Mouse (Mus musculus) neural tube, embryonic 12.5 days (tissue): ENCODE data around the gene Gjc2. TPM values are rescaled to one million over a fixed set of nuclear protein-coding genes. Genes with fewer than 3 reads are reported as not detected.

Experiments used
- ATAC-seq: fragments of 200-750 bp; cut with Nextera tagmentation; 2 replicates; pipeline ENCODE4 v1.8.0; 2017; ENCODE audit warnings: low read depth, mild to moderate bottlenecking, moderate TSS enrichment, moderate library complexity; ENCODE audit not compliant: low FRiP score
- H3K27ac ChIP-seq: fragments of 300-500 bp; sonication (generic); 2 replicates; pipeline ENCODE4 v1.5.1; 2016
- H3K27me3 ChIP-seq: fragments of 300-500 bp; sonication (generic); replicated peaks from 2 replicates; pipeline ENCODE4 v1.6.1; 2016; ENCODE audit warnings: mild to moderate bottlenecking
- H3K36me3 ChIP-seq: fragments of 300-500 bp; sonication (generic); 2 replicates; pipeline ENCODE4 v1.6.1; 2016; ENCODE audit warnings: mild to moderate bottlenecking
- H3K4me1 ChIP-seq: fragments of 300-500 bp; sonication (generic); 2 replicates; pipeline ENCODE4 v1.6.1; 2016
- H3K4me2 ChIP-seq: fragments of 300-500 bp; sonication (generic); replicated peaks from 2 replicates; pipeline ENCODE4 v1.6.1; 2016; ENCODE audit warnings: mild to moderate bottlenecking
- H3K4me3 ChIP-seq: fragments of 300-500 bp; sonication (generic); 2 replicates; pipeline ENCODE4 v1.5.1; 2016
- H3K9ac ChIP-seq: fragments of 300-500 bp; sonication (generic); 2 replicates; pipeline ENCODE4 v1.6.1; 2016; ENCODE audit warnings: mild to moderate bottlenecking
- H3K9me3 ChIP-seq: fragments of 300-500 bp; sonication (generic); 2 replicates; pipeline ENCODE4 v1.6.1; 2016; ENCODE audit warnings: mild to moderate bottlenecking
- WGBS: fragments of 180-500 bp; shearing (Covaris S2); methylation state at CpG from one replicate; pipeline ENCODE4 v1.1.7; 2016; 5-methylcytosine and 5-hydroxymethylcytosine counted together
- polyA plus RNA-seq: library from polyadenylated mRNA; unstranded; fragments of >200 nt; fragmentation: Nextera tagmentation; extraction: Ambion mirVana; gene quantifications from 2 replicates; pipeline ENCODE4 v1.2.1, GENCODE M21; 2016

Gene Gjc2
- polyA plus RNA-seq, 1 experiment from 2014 or later = 0.39 TPM

DNA sequence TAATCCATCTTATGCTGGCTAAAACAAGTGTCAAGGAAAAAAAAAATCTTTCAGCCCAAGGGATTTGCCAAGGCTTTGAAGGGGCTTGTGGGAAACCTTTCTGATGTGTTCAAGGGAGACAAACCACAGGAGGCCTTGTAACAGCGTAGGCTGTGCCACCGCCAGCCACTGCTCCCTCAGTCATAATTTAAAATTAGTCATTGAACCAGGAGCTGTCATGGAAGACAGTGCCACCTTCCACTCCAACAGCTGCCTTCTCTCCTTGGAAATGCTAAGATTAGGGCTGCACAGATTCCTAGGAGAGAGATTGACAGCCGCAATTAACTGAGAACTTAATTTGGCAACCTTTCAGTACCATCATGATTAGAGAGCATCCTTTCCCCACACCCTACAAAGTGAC is 33.7 kb downstream of the Gjc2 start:
- no peak overlapping the region for H3K4me2 ChIP-seq
- no peak overlapping the region for H3K27ac ChIP-seq
- no peaks in the 10 kb centered on the region for H3K4me1 ChIP-seq
- ATAC-seq = no peak
- WGBS = 68% methylated on average over 3 of the region's 3 CpGs
- no peak overlapping the region for H3K9ac ChIP-seq
- no peaks in the 10 kb centered on the region for H3K36me3 ChIP-seq
- no peaks in the 10 kb centered on the region for H3K27me3 ChIP-seq
- no peaks in the 10 kb centered on the region for H3K9me3 ChIP-seq
- no peak overlapping the region for H3K4me3 ChIP-seq

DNA sequence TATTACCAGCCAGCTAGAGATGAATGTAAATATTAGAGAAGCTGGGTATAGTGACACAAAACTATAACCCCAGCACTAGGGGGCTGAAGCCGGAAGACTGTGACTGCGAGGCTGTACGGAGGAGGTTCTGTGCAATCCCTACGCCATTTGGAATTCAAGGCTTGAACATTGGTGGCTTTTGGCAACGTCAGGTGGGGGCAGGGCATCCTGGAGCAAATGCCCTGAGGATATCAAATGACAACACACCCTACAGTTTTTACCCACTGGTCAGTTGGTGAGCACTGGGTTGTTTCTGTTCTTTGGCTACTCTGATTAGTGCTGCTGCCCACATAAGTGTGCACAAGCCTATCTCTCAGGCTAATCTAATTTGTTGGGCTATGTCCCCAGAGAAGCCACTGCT is 40.1 kb downstream of the Gjc2 start:
- ATAC-seq = no peak
- 92% methylated on average over 5 of the region's 5 CpGs for WGBS
- no peak overlapping the region for H3K4me3 ChIP-seq
- no peaks in the 10 kb centered on the region for H3K4me1 ChIP-seq
- H3K4me2 ChIP-seq = no peak overlapping the region
- H3K9ac ChIP-seq = no peak overlapping the region
- H3K36me3 ChIP-seq = no peaks in the 10 kb centered on the region
- H3K9me3 ChIP-seq = no peaks in the 10 kb centered on the region
- H3K27me3 ChIP-seq = peaks cover 1% of the 10 kb centered on the region; the same call in 1 of the 2 replicates
- no peak overlapping the region for H3K27ac ChIP-seq

GRCm38 (mm10) chr11:59141772-59142370 is 41.1 kb downstream of the Gjc2 start:
- Histone ChIP-seq H3K4me2 (peak overlapping the region; percentile 51), H3K27me3 (peaks cover 12% of the 10 kb centered on the region), H3K9ac (0 out of 2 replicates have a peak overlapping the region, but pooled peaks have one; percentile 10), H3K9me3 (no peaks in the 10 kb centered on the region), H3K4me3 (no peak overlapping the region), H3K27ac (no peak overlapping the region), H3K36me3 (no peaks in the 10 kb centered on the region), H3K4me1 (no peaks in the 10 kb centered on the region)
- ATAC-seq = no peak
- WGBS = 4% methylated on average over 14 of the region's 14 CpGs

GRCm38 (mm10) chr11:59138537-59139486 is 44.2 kb downstream of the Gjc2 start:
- Histone ChIP-seq H3K27ac (no peak overlapping the region), H3K9me3 (no peaks in the 10 kb centered on the region), H3K4me2 (no peak overlapping the region), H3K27me3 (peaks cover 43% of the 10 kb centered on the region), H3K4me1 (peaks cover 10% of the 10 kb centered on the region), H3K9ac (no peak overlapping the region), H3K4me3 (no peak overlapping the region), H3K36me3 (no peaks in the 10 kb centered on the region)
- 73% methylated on average over 19 of the region's 19 CpGs for WGBS
- no peak for ATAC-seq

DNA sequence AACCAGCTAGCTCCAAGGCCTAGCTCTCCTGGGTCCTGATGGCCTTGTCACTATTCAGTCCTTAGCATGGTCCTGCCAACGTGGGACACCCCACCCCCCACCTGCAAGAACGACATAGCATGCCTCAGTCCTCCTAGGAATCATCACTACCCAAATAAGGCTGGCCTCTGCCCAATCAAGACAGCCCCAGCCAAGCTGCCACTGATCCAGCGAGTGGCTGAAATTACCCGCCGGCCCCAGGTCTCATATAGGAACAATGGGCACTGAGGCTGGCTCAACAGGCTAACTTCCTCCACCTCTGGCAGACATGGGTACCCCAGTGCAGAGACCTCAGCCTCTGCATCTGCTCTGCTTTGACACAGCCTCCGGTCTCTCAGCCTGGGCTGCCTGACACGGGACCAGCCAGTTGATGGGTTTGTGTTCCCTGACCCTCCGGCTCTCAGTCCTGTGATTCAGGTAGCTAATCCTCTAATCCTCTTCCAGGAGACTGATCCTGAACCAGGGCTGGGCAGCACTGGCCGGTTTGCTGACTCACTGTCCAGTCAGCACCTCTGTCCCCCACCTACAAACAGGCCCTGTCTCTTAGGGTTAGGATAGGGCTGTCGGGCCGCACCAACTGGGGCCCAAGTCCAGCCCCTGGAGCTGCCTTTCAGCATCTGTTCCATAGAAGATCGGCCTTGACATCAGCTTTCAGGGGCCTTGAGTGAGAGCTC is 45.9 kb downstream of the Gjc2 start:
- WGBS = 74% methylated on average over 12 of the region's 12 CpGs
- Histone ChIP-seq H3K27me3 (peaks cover 59% of the 10 kb centered on the region), H3K4me1 (peaks cover 10% of the 10 kb centered on the region), H3K4me2 (no peak overlapping the region), H3K9me3 (no peaks in the 10 kb centered on the region), H3K27ac (no peak overlapping the region), H3K4me3 (no peak overlapping the region), H3K36me3 (no peaks in the 10 kb centered on the region), H3K9ac (no peak overlapping the region)
- ATAC-seq = no peak

- peak within 1 kb of the TSS; percentile 54 for H3K4me2 ChIP-seq
- WGBS = 13% methylated on average over 44 of the region's 44 CpGs
- no peaks in the 10 kb centered on the region for H3K9me3 ChIP-seq
- no peak for ATAC-seq
- H3K9ac ChIP-seq = peak within 1 kb of the TSS; percentile 17; the same call in 1 of the 2 replicates
- peaks cover 10% of the 10 kb centered on the region for H3K4me1 ChIP-seq
- peaks cover 61% of the 10 kb centered on the region for H3K27me3 ChIP-seq
- peak within 1 kb of the TSS; percentile 19 for H3K4me3 ChIP-seq
- no peaks in the 10 kb centered on the region for H3K36me3 ChIP-seq
- H3K27ac ChIP-seq = no peak within 1 kb of the TSS
Observed at GRCm38 (mm10) chr11:59135904-59136452, 47.0 kb downstream of the Gjc2 start, which contains the start of gene Obscn. Gene Obscn (minus strand): TSS chr11:59136402.

DNA sequence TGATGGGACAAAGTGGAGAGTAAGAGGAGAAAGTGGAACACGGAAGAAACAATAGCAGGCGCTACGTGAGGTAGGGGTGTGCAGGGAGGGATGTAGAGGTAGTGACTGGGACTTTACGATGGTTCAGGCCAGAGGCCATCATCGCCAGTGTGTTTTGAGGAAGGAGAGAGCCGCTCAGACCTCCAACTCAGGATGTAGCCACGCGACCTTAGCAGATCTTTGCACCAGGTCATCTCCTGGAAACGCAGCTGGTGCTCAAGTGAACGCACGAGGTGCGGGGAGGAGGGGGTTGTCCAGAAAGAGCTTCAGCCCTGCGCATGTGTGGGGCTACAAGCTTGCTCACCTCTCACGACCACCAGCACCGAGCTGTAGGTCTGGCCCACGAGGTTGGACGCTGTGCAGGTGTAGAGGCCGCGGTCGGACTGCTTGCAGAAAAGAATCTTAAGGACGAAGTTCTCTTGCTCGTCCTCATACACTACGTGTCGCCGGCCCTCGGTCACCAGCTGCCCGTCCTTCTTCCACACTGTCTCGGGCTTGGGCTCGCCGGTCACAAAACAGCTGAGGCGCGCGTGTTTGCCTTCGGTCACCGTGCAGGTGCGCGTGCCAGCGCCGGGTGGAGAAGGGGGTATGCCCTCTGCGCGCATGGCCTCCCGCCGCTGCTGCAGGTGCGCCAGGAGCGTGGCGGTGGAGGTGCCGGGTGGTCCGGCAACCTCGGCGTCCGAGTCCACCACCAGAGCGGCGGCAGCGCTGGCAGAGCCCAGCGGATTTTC is 47.8 kb downstream of the Gjc2 start:
- H3K27me3 ChIP-seq = peaks cover 61% of the 10 kb centered on the region
- 0 out of 2 replicates have a peak, but pooled peaks have one; percentile 6 for ATAC-seq
- H3K4me2 ChIP-seq = peak overlapping the region; percentile 54
- peak overlapping the region; percentile 19 for H3K4me3 ChIP-seq
- H3K27ac ChIP-seq = no peak overlapping the region
- H3K4me1 ChIP-seq = peaks cover 10% of the 10 kb centered on the region
- 5% methylated on average over 55 of the region's 55 CpGs for WGBS
- no peaks in the 10 kb centered on the region for H3K36me3 ChIP-seq
- H3K9ac ChIP-seq = peak overlapping the region; percentile 17; the same call in 1 of the 2 replicates
- no peaks in the 10 kb centered on the region for H3K9me3 ChIP-seq

DNA sequence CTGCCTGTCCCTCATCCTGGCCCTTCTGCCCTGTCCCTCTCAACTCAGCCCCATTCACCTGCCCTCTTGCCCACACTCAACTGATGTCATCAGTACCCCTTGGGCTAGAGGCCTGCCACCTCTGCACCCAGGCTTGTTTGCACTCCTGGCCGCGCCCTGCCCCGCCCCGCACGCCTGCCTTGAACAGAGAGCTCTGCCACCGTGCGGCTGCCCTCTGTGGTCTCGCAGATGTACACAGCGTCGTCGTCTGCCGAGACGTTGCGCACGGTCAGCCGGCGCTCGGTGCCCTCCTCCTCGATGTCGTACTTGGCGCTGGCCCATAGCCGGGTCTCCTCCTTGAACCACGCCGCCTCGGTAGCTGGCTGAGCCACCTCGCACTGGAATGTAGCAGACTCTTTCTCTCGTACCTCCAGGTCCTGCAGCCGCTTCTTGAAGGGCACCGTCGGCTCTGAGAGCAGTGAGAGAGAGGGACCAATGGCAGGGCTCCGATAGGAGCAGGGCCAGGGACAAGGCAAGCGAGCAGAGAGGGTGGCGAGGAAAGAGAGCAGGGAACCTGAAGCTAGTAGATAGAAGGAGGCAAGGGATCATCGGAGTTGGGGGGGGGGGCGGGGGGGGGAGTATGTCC is 48.5 kb downstream of the Gjc2 start:
- Histone ChIP-seq H3K9ac (no peak overlapping the region), H3K36me3 (no peaks in the 10 kb centered on the region), H3K27ac (no peak overlapping the region), H3K4me3 (no peak overlapping the region), H3K4me1 (peaks cover 10% of the 10 kb centered on the region), H3K27me3 (peaks cover 61% of the 10 kb centered on the region), H3K9me3 (no peaks in the 10 kb centered on the region), H3K4me2 (peak overlapping the region; percentile 35)
- 6% methylated on average over 34 of the region's 35 CpGs for WGBS
- 0 out of 2 replicates have a peak, but pooled peaks have one; percentile 29 for ATAC-seq

- peaks cover 51% of the 10 kb centered on the region for H3K27me3 ChIP-seq
- ATAC-seq = no peak
- H3K4me2 ChIP-seq = no peak overlapping the region
- H3K27ac ChIP-seq = no peak overlapping the region
- WGBS = 83% methylated on average over 2 of the region's 3 CpGs
- H3K9ac ChIP-seq = no peak overlapping the region
- no peak overlapping the region for H3K4me3 ChIP-seq
- peaks cover 10% of the 10 kb centered on the region for H3K4me1 ChIP-seq
- H3K36me3 ChIP-seq = no peaks in the 10 kb centered on the region
- no peaks in the 10 kb centered on the region for H3K9me3 ChIP-seq
Observed at GRCm38 (mm10) chr11:59132065-59132464, 50.9 kb downstream of the Gjc2 start.

DNA sequence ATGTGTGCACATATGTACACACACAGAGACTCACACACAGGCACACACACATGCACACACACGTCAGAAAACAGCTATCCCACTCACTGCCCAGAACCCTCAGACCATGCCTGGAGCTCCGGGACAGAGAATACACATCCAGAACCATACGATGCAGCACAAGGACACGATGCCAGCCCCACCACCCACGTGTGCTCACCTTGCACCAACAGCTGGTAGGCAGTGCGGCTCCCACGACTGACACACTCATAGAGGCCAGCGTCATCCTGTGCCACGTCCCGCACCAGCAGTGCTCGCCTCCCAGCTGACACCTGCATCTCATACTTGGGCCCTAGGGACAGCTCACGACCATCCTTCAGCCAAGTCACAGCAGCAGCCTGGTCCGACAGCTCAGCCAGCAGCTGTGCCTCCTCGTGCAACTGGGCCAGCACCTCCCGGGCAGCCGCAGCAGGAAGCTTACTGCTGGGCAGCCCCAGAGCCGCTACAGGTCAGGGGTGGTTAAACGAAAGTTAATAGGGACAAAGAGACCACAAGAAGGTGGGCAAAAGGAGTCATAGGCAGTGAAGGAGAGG is 51.6 kb downstream of the Gjc2 start:
- Histone ChIP-seq H3K27ac (no peak overlapping the region), H3K9ac (no peak overlapping the region), H3K9me3 (no peaks in the 10 kb centered on the region), H3K27me3 (peaks cover 45% of the 10 kb centered on the region), H3K36me3 (no peaks in the 10 kb centered on the region), H3K4me3 (no peak overlapping the region), H3K4me2 (no peak overlapping the region), H3K4me1 (peaks cover 10% of the 10 kb centered on the region)
- 66% methylated on average over 18 of the region's 18 CpGs for WGBS
- no peak for ATAC-seq

- Histone ChIP-seq H3K4me1 (peaks cover 7% of the 10 kb centered on the region), H3K27me3 (peaks cover 38% of the 10 kb centered on the region), H3K27ac (no peak overlapping the region), H3K4me3 (no peak overlapping the region), H3K9me3 (no peaks in the 10 kb centered on the region), H3K9ac (no peak overlapping the region), H3K4me2 (no peak overlapping the region), H3K36me3 (no peaks in the 10 kb centered on the region)
- no peak for ATAC-seq
- 93% methylated on average over 9 of the region's 9 CpGs for WGBS
Observed at GRCm38 (mm10) chr11:59130782-59131181, 52.2 kb downstream of the Gjc2 start.
